Mouse (Mus musculus): ENCODE data around the gene Zfp68. TPM values are rescaled to one million over a fixed set of nuclear protein-coding genes. Genes with fewer than 3 reads are reported as not detected.
"Not testable (repeated sequence)": the region's sequence is repeated elsewhere in the genome, so short reads cannot be mapped to it uniquely, and the experiment has no call there.

Gene Zfp68
- polyA plus RNA-seq, 1 experiment from 2014 or later = 113 TPM

DNA sequence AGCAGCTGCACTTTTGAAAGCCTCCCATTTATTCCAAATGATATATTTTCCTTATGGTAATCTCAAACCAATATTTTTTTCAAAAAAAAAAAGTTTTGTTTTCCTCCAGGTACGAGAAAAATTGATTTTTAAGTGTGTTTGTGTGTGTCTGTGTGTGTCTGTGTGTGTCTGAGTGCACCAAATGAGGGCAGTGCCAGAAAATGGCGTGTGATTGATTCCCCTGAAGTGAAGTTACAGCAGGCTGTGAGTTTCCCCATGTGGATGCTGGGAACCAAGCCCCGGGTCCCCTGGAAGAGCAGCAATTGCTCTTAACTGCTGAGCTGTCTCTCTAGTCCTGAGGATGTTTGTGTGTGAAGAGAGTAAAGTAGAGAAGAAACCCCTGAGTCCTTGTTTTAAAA, 3.9 kb upstream of the Zfp68 start:
- peak overlapping the region; percentile 84 for H3K4me2 ChIP-seq (ENCODE audit: low read length)
- peak overlapping the region; percentile 95 for H3K27ac ChIP-seq (ENCODE audit: low read length)
- peaks cover 28% of the 10 kb centered on the region for H3K4me1 ChIP-seq (replicated peaks; ENCODE audit: control insufficient read depth, insufficient read depth, low read length)
- ATAC-seq = no peak
- 0 out of 2 replicates have a peak, but pooled peaks cover under 1% of the 10 kb centered on the region for H3K36me3 ChIP-seq (ENCODE audit: control insufficient read depth, insufficient read depth)
- H3K9me3 ChIP-seq (ENCODE audit: control insufficient read depth, low read length) = peaks cover under 1% of the 10 kb centered on the region; the same call in 1 of the 2 replicates
- H3K27me3 ChIP-seq (replicated peaks; ENCODE audit: control insufficient read depth, insufficient read depth, low read length) = no peaks in the 10 kb centered on the region
- peak overlapping the region; percentile 97 for H3K9ac ChIP-seq (replicated peaks; ENCODE audit: low read depth, low read length)
- 7% methylated on average over 3 of the region's 3 CpGs for WGBS
- H3K4me3 ChIP-seq (replicated peaks; ENCODE audit: low read length) = peak overlapping the region; percentile 81

DNA sequence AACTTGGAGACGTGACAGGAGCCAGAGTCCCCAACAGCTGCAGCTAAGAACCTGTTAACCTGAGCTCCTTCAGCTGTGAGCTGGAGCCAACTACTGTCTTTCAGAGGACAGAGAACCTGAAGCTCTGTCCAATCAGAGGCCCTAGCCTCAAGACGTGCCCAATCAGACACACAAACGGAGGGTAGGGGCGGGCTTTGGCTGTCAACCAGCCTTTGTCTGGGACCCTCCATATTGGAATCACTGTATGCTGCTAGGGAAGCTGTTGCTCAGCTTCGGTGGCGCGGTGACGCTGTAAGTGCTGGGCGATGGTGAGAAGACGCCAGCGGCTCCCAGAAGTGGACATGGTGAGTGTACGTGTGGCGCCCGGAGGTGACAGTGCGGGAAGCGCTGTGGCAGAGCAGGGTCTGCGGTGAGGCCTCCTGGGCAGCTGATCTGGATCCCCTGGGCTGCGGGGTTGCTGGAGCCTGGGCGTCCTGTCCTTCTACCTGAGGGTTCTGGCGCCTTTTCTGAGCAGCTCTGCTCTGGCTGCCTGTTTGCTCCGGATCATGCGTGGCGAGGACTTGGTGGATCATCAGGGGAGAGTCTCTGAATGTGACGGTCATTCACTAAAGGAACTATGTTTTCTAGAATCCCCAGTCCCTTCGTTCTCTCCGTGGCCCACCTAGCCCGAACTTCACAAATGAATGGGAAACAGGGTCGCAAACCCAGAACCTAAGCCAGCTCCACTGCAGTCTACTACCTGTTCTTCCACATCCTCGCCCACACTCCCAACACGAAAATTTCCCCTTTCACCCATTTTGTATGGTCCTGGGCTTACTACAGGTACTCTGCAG, 3.3 kb upstream of the Zfp68 start, which contains the start of gene A430033K04Rik:
Gene A430033K04Rik (plus strand): TSS at position 215 of the 833 bp plus-strand sequence.
- Histone ChIP-seq H3K27me3 (replicated peaks; ENCODE audit: control insufficient read depth, insufficient read depth, low read length) (no peaks in the 10 kb centered on the region), H3K36me3 (ENCODE audit: control insufficient read depth, insufficient read depth) (peaks cover 6% of the 10 kb centered on the region), H3K4me2 (ENCODE audit: low read length) (peak within 1 kb of the TSS; percentile 84), H3K9me3 (ENCODE audit: control insufficient read depth, low read length) (peaks cover 5% of the 10 kb centered on the region; the same call in 1 of the 2 replicates), H3K27ac (ENCODE audit: low read length) (peak within 1 kb of the TSS; percentile 95), H3K4me3 (replicated peaks; ENCODE audit: low read length) (peak within 1 kb of the TSS; percentile 81), H3K4me1 (replicated peaks; ENCODE audit: control insufficient read depth, insufficient read depth, low read length) (peaks cover 32% of the 10 kb centered on the region), H3K9ac (replicated peaks; ENCODE audit: low read depth, low read length) (peak within 1 kb of the TSS; percentile 97)
- peak; percentile 93 for ATAC-seq
- under 1% methylated on average over 30 of the region's 30 CpGs for WGBS

DNA sequence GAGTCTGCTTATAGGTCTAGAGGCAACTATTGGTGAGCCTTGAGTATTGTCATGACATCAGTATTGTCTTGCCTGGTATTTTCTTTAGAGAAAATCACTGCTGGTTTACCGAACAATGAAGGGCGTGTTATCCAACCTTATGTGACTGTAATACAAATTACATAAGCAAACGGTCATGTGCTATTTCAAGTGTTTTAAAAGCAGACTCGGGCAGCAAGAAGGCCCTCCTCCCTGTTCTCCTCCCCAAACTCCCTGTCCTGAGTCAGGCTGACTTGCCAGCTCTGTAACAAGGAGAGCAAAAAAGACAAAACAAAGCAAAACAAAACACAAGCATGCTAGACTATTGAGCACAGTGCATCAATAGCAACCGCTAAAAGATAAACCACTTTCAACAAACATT, 1.3 kb upstream of the Zfp68 start:
- no peak overlapping the region for H3K9ac ChIP-seq (replicated peaks; ENCODE audit: low read depth, low read length)
- peaks cover 25% of the 10 kb centered on the region for H3K36me3 ChIP-seq (ENCODE audit: control insufficient read depth, insufficient read depth)
- no peak overlapping the region for H3K27ac ChIP-seq (ENCODE audit: low read length)
- H3K4me1 ChIP-seq (replicated peaks; ENCODE audit: control insufficient read depth, insufficient read depth, low read length) = peaks cover 32% of the 10 kb centered on the region
- no peak for ATAC-seq
- H3K27me3 ChIP-seq (replicated peaks; ENCODE audit: control insufficient read depth, insufficient read depth, low read length) = no peaks in the 10 kb centered on the region
- H3K9me3 ChIP-seq (ENCODE audit: control insufficient read depth, low read length) = peaks cover 22% of the 10 kb centered on the region
- no peak overlapping the region for H3K4me3 ChIP-seq (replicated peaks; ENCODE audit: low read length)
- H3K4me2 ChIP-seq (ENCODE audit: low read length) = no peak overlapping the region
- whole genome bisulfite sequencing = 58% methylated on average over 5 of the region's 5 CpGs

DNA sequence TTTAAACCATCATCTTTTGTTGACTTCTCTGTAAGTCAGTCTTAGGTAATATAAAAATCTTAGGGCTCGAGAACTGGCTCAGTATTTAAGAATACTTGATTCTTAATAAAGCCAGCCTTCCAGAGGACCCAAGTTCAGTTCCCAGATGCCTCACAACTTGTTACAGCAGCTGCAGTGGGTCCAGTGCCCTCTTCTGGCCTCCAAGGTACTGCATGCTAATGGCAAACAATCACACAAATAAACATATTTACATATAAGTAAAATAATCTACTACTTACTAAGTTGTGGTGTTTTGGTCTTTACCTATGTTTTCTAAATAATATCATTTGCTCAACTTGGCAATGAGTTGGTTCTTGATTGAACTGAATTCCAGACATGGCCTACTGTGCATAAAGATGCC, 1.2 kb downstream of the Zfp68 start:
- H3K4me1 ChIP-seq (replicated peaks; ENCODE audit: control insufficient read depth, insufficient read depth, low read length) = peaks cover 16% of the 10 kb centered on the region
- peaks cover 39% of the 10 kb centered on the region for H3K9me3 ChIP-seq (ENCODE audit: control insufficient read depth, low read length)
- no peak overlapping the region for H3K9ac ChIP-seq (replicated peaks; ENCODE audit: low read depth, low read length)
- H3K27me3 ChIP-seq (replicated peaks; ENCODE audit: control insufficient read depth, insufficient read depth, low read length) = no peaks in the 10 kb centered on the region
- peaks cover 50% of the 10 kb centered on the region for H3K36me3 ChIP-seq (ENCODE audit: control insufficient read depth, insufficient read depth)
- H3K4me2 ChIP-seq (ENCODE audit: low read length) = peak overlapping the region; percentile 55
- H3K27ac ChIP-seq (ENCODE audit: low read length) = no peak overlapping the region
- WGBS = 97% methylated on average over 1 of the region's 1 CpGs
- ATAC-seq = no peak
- peak overlapping the region; percentile 34 for H3K4me3 ChIP-seq (replicated peaks; ENCODE audit: low read length)

DNA sequence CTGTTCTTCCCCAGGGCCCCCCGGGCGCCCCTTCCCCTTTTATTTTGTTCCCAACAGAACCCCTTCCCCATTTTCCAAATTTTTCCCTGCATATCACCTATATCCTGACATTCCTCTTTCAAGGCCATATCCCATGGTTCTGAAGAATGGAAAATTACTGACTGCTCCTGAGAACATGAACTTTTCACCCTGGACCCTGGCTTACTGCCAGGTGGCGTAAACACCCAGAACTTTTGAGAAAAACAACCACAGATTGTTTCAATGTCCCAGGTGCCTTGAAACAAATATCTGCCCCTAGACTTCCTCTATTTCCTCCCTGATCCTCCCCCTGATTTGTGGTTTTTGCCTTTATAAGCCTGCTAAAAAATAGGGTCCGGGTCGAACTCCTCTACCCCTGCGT, 32.2 kb downstream of the Zfp68 start:
- Histone ChIP-seq H3K4me1 (replicated peaks; ENCODE audit: control insufficient read depth, insufficient read depth, low read length) (no peaks in the 10 kb centered on the region), H3K4me3 (replicated peaks; ENCODE audit: low read length) (no peak overlapping the region), H3K4me2 (ENCODE audit: low read length) (no peak overlapping the region), H3K27me3 (replicated peaks; ENCODE audit: control insufficient read depth, insufficient read depth, low read length) (no peaks in the 10 kb centered on the region), H3K9ac (replicated peaks; ENCODE audit: low read depth, low read length) (no peak overlapping the region), H3K27ac (ENCODE audit: low read length) (no peak overlapping the region), H3K36me3 (ENCODE audit: control insufficient read depth, insufficient read depth) (no peaks in the 10 kb centered on the region), H3K9me3 (ENCODE audit: control insufficient read depth, low read length) (0 out of 2 replicates have a peak, but pooled peaks cover 5% of the 10 kb centered on the region)
- WGBS = 93% methylated on average over 6 of the region's 6 CpGs
- no peak for ATAC-seq

DNA sequence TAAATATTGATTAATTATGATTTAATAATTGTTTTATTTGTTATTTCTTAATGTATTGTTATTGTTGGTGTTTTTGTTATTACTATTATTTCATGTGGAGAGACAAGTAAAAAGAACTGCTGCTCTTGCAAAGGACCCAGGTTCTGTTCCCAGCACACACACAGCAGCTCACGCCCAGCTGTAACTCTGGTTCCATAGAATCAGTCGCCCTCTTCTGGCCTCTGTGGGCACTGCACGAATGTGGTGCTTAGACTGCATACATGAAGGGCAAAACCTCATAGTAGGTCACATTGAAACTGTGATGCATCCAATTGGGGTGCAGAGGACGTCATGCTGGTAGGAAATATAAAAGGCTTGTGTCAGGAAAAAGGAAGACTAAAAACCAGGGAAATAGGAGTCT, 47.9 kb downstream of the Zfp68 start:
- Histone ChIP-seq H3K9ac (replicated peaks; ENCODE audit: low read depth, low read length) (no peak overlapping the region), H3K4me1 (replicated peaks; ENCODE audit: control insufficient read depth, insufficient read depth, low read length) (no peaks in the 10 kb centered on the region), H3K4me2 (ENCODE audit: low read length) (no peak overlapping the region), H3K27me3 (replicated peaks; ENCODE audit: control insufficient read depth, insufficient read depth, low read length) (no peaks in the 10 kb centered on the region), H3K36me3 (ENCODE audit: control insufficient read depth, insufficient read depth) (no peaks in the 10 kb centered on the region), H3K9me3 (ENCODE audit: control insufficient read depth, low read length) (no peaks in the 10 kb centered on the region), H3K27ac (ENCODE audit: low read length) (no peak overlapping the region), H3K4me3 (replicated peaks; ENCODE audit: low read length) (no peak overlapping the region)
- ATAC-seq = no peak
- WGBS = 60% methylated on average over 4 of the region's 4 CpGs

DNA sequence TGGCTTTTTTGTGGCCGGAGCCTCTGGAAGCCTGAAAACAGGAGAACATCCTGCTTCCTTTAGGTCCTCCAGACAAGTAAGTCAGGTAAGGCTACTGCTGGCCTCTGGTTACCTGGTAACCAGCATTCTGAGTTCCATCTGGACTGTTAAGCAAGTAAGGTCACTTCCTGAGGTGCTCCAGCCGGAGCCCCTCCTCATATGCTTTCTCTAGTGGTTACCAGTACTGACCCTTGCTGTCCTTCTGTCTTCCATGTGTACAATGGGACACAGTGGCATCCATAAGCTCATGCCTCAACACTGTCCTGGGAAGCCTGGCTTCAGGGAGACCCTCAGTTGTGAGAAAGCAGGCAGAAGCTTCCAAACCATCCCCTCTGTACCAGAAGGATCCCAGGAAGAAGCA, 54.9 kb downstream of the Zfp68 start, which contains the start of gene 1700123K08Rik:
Gene 1700123K08Rik (minus strand): TSS at position 101 of the 400 bp plus-strand sequence.
- ATAC-seq; H3K9me3 ChIP-seq (ENCODE audit: control insufficient read depth, low read length); H3K36me3 ChIP-seq (ENCODE audit: control insufficient read depth, insufficient read depth); H3K9ac ChIP-seq (replicated peaks; ENCODE audit: low read depth, low read length); H3K4me2 ChIP-seq (ENCODE audit: low read length); H3K27ac ChIP-seq (ENCODE audit: low read length); H3K4me1 ChIP-seq (replicated peaks; ENCODE audit: control insufficient read depth, insufficient read depth, low read length); H3K4me3 ChIP-seq (replicated peaks; ENCODE audit: low read length); H3K27me3 ChIP-seq (replicated peaks; ENCODE audit: control insufficient read depth, insufficient read depth, low read length): not testable (repeated sequence)
- 93% methylated on average over 2 of the region's 2 CpGs for WGBS

Small RNAs within 50 kb of the gene (microRNA-seq; reads per million reads assigned to microRNA genes)
- not detected for gene Gm24082

Other genes with a start within 250 kb of the Zfp68 start
- 82.4 and 82.8 TPM in 2 replicates for gene Zfp157, start 178.3 kb downstream of the Zfp68 start, polyA plus RNA-seq (2015; fragmentation: Nextera tagmentation; extraction: Ambion mirVana)
- not detected in 2 replicates for gene 1700123K08Rik, start 55.0 kb downstream of the Zfp68 start, polyA plus RNA-seq (2015; fragmentation: Nextera tagmentation; extraction: Ambion mirVana)
- gene A430033K04Rik, start 3.1 kb upstream of the Zfp68 start, polyA plus RNA-seq (2015; fragmentation: Nextera tagmentation; extraction: Ambion mirVana) = 27.7 and 28.4 TPM in 2 replicates
- gene Fam20c, start 134.8 kb upstream of the Zfp68 start, polyA plus RNA-seq (2015; fragmentation: Nextera tagmentation; extraction: Ambion mirVana) = 34.8 and 39.2 TPM in 2 replicates
- not detected in 2 replicates for gene Gm5294, start 200.3 kb upstream of the Zfp68 start, polyA plus RNA-seq (2015; fragmentation: Nextera tagmentation; extraction: Ambion mirVana)

Measured in forebrain, embryonic 16.5 days (tissue).